Mouse (Mus musculus) myocyte (in vitro differentiated cells): Measurements from ENCODE around the gene Gemin2. TPM values are rescaled to one million over a fixed set of nuclear protein-coding genes. Genes with fewer than 3 reads are reported as not detected.

Experiments used
- H3K27me3 ChIP-seq: one replicate; pipeline ENCODE4 v1.6.1; 2011; ENCODE audit not compliant: control insufficient read depth, insufficient read depth, insufficient read length
- H3K36me3 ChIP-seq: one replicate; pipeline ENCODE4 v1.6.1; 2011; ENCODE audit not compliant: control insufficient read depth, insufficient read depth
- H3K4me2 ChIP-seq: one replicate; pipeline ENCODE4 v1.6.1; 2011; ENCODE audit warnings: low read depth, control low read depth
- H3K4me3 ChIP-seq: one replicate; pipeline ENCODE4 v1.5.1; 2011; ENCODE audit warnings: mild to moderate bottlenecking, control low read depth, moderate library complexity
- H3K79me2 ChIP-seq: one replicate; pipeline ENCODE4 v1.6.1; 2011; ENCODE audit not compliant: control insufficient read depth, insufficient read depth
- H3ac ChIP-seq: one replicate; pipeline ENCODE4 v1.6.1; 2011; ENCODE audit not compliant: control insufficient read depth, insufficient read length
- CEBPB ChIP-seq: IDR thresholded peaks from 2 replicates; pipeline ENCODE4 v1.6.1; 2011; ENCODE audit warnings: mild to moderate bottlenecking, moderate library complexity; ENCODE audit not compliant: poor library complexity, insufficient read depth, severe bottlenecking
- E2F4 ChIP-seq: IDR thresholded peaks from one replicate; pipeline ENCODE4 v1.6.1; 2011; ENCODE audit warnings: mild to moderate bottlenecking, control low read depth, moderate library complexity; ENCODE audit not compliant: insufficient read depth
- MAX ChIP-seq: IDR thresholded peaks from one replicate; pipeline ENCODE4 v1.6.1; 2011; ENCODE audit warnings: low read depth, mild to moderate bottlenecking, control low read depth
- MYOD1 ChIP-seq, 3 experiments: IDR thresholded peaks; one replicate each; pipeline ENCODE4 v1.6.1; 2011; ENCODE audit warnings: control low read depth in 2 of 3, low read depth in 2 of 3, mild to moderate bottlenecking in 2 of 3, moderate library complexity in 1 of 3; ENCODE audit not compliant: insufficient read length in 2 of 3, control insufficient read depth in 1 of 3
- MYOG ChIP-seq, 3 experiments: IDR thresholded peaks; one replicate each; pipeline ENCODE4 v1.6.1; 2011; ENCODE audit warnings: control low read depth in 2 of 3, low read depth in 2 of 3, mild to moderate bottlenecking in 2 of 3; ENCODE audit not compliant: insufficient read length in 2 of 3, control insufficient read depth in 1 of 3, insufficient read depth in 1 of 3
- POLR2A ChIP-seq: IDR thresholded peaks from one replicate; pipeline ENCODE4 v1.6.1; 2011; ENCODE audit warnings: low read depth, mild to moderate bottlenecking, control low read depth, moderate library complexity; ENCODE audit not compliant: insufficient read length
- POLR2AphosphoS2 ChIP-seq: IDR thresholded peaks from one replicate; pipeline ENCODE4 v1.6.1; 2011; ENCODE audit warnings: low read depth, control low read depth; ENCODE audit not compliant: insufficient read length
- REST ChIP-seq: IDR thresholded peaks from one replicate; pipeline ENCODE4 v1.6.1; 2011; ENCODE audit warnings: mild to moderate bottlenecking, control low read depth, moderate library complexity; ENCODE audit not compliant: insufficient read depth, insufficient read length
- SRF ChIP-seq: IDR thresholded peaks from one replicate; pipeline ENCODE4 v1.6.1; 2011; ENCODE audit warnings: low read depth; ENCODE audit not compliant: control insufficient read depth, insufficient read length
- TCF12 ChIP-seq: IDR thresholded peaks from one replicate; pipeline ENCODE4 v1.6.1; 2011; ENCODE audit warnings: mild to moderate bottlenecking, control low read depth; ENCODE audit not compliant: poor library complexity, insufficient read depth, severe bottlenecking
- TCF3 ChIP-seq: IDR thresholded peaks from one replicate; pipeline ENCODE4 v1.6.1; 2011; ENCODE audit warnings: low read depth, control low read depth; ENCODE audit not compliant: insufficient read length
- USF1 ChIP-seq: IDR thresholded peaks from one replicate; pipeline ENCODE4 v1.6.1; 2011; ENCODE audit warnings: low read depth, mild to moderate bottlenecking, control low read depth, moderate library complexity
- polyA plus RNA-seq: library from polyadenylated mRNA; unstranded; fragments of >200 nt; fragmentation: generic; extraction: Trizol; gene quantifications from one replicate; pipeline ENCODE4 v1.2.1, GENCODE M21; 2012; ENCODE audit warnings: missing spikeins

The Gemin2 gene
- polyA plus RNA-seq, 1 experiment: 10.2 TPM

- TF ChIP-seq SRF (no peak), E2F4 (no peak), MYOD1 (IDR thresholded peaks at IDR 0.05; ENCODE audit: control insufficient read depth in 1 of 3, insufficient read length in 2 of 3, low read depth in 2 of 3) (no peak), USF1 (no peak), POLR2AphosphoS2 (no peak), REST (no peak), TCF12 (no peak), MAX (no peak)
- H3K79me2 ChIP-seq: peaks cover 29% of the 10 kb centered on the region
- peak overlapping the region; percentile 84 for H3K4me3 ChIP-seq
- H3ac ChIP-seq: no peak overlapping the region
- peaks cover 28% of the 10 kb centered on the region for H3K36me3 ChIP-seq
- H3K4me2 ChIP-seq: peak overlapping the region; percentile 95
- H3K27me3 ChIP-seq: no peaks in the 10 kb centered on the region
Measured at GRCm38 (mm10) chr12:59065776-59066175, 52.6 kb downstream of the Gemin2 start.

- H3K4me2 ChIP-seq: peak within 1 kb of the TSS; percentile 95
- peak within 1 kb of the TSS; percentile 84 for H3K4me3 ChIP-seq
- peak within 1 kb of the TSS; percentile 69 for H3ac ChIP-seq
- H3K79me2 ChIP-seq: peaks cover 25% of the 10 kb centered on the region
- peak; percentile 21 for TF ChIP-seq MAX
- peak; percentile 79 for TF ChIP-seq POLR2A
- TF ChIP-seq SRF: no peak
- TF ChIP-seq POLR2AphosphoS2: peak; percentile 76
- no peak for TF ChIP-seq MYOD1 (IDR thresholded peaks at IDR 0.05; ENCODE audit: control insufficient read depth in 1 of 3, insufficient read length in 2 of 3, low read depth in 2 of 3)
- no peaks in the 10 kb centered on the region for H3K27me3 ChIP-seq
- H3K36me3 ChIP-seq: peaks cover 35% of the 10 kb centered on the region
Measured at GRCm38 (mm10) chr12:59066448-59067077, 53.4 kb downstream of the Gemin2 start, which contains the start of gene Pnn. Gene Pnn (plus strand): TSS chr12:59066884.

- H3K79me2 ChIP-seq: peaks cover 25% of the 10 kb centered on the region
- peak overlapping the region; percentile 89 for H3K4me2 ChIP-seq
- no peaks in the 10 kb centered on the region for H3K27me3 ChIP-seq
- peak overlapping the region; percentile 69 for H3ac ChIP-seq
- H3K4me3 ChIP-seq: peak overlapping the region; percentile 84
- H3K36me3 ChIP-seq: peaks cover 41% of the 10 kb centered on the region
- no peak for TF ChIP-seq SRF
- no peak for TF ChIP-seq POLR2AphosphoS2
- TF ChIP-seq POLR2A: no peak
- TF ChIP-seq MYOD1 (IDR thresholded peaks at IDR 0.05; ENCODE audit: control insufficient read depth in 1 of 3, insufficient read length in 2 of 3, low read depth in 2 of 3): no peak
- no peak for TF ChIP-seq TCF3
- TF ChIP-seq CEBPB: no peak
Measured at GRCm38 (mm10) chr12:59067095-59067494, 53.9 kb downstream of the Gemin2 start.

- H3K79me2 ChIP-seq: peaks cover 25% of the 10 kb centered on the region
- no peak overlapping the region for H3K4me3 ChIP-seq
- H3K36me3 ChIP-seq: peaks cover 55% of the 10 kb centered on the region
- TF ChIP-seq USF1 (no peak), CEBPB (no peak), POLR2AphosphoS2 (no peak), SRF (no peak), TCF3 (no peak), MYOD1 (IDR thresholded peaks at IDR 0.05; ENCODE audit: control insufficient read depth in 1 of 3, insufficient read length in 2 of 3, low read depth in 2 of 3) (no peak), TCF12 (no peak), MYOG (IDR thresholded peaks at IDR 0.05; ENCODE audit: control insufficient read depth in 1 of 3, insufficient read depth in 1 of 3, insufficient read length in 2 of 3, low read depth in 2 of 3) (no peak), REST (no peak), E2F4 (no peak), MAX (no peak), POLR2A (no peak)
- no peak overlapping the region for H3K4me2 ChIP-seq
- H3K27me3 ChIP-seq: no peaks in the 10 kb centered on the region
- H3ac ChIP-seq: no peak overlapping the region
Measured at GRCm38 (mm10) chr12:59068791-59069190, 55.6 kb downstream of the Gemin2 start.

GRCm38 (mm10) chr12:59072286-59072685 lies 59.1 kb downstream of the Gemin2 start:
- Histone ChIP-seq H3ac (no peak overlapping the region), H3K27me3 (no peaks in the 10 kb centered on the region), H3K79me2 (peaks cover 20% of the 10 kb centered on the region), H3K4me3 (no peak overlapping the region), H3K36me3 (peaks cover 61% of the 10 kb centered on the region), H3K4me2 (no peak overlapping the region)
- TF ChIP-seq TCF12 (no peak), POLR2AphosphoS2 (no peak), REST (no peak), CEBPB (no peak), MYOG (IDR thresholded peaks at IDR 0.05; ENCODE audit: control insufficient read depth in 1 of 3, insufficient read depth in 1 of 3, insufficient read length in 2 of 3, low read depth in 2 of 3) (no peak), POLR2A (no peak), USF1 (no peak), E2F4 (no peak), MYOD1 (IDR thresholded peaks at IDR 0.05; ENCODE audit: control insufficient read depth in 1 of 3, insufficient read length in 2 of 3, low read depth in 2 of 3) (no peak), TCF3 (no peak), MAX (no peak), SRF (no peak)
